Mouse (Mus musculus): ENCODE data around the gene Nacc1. TPM values are rescaled to one million over a fixed set of nuclear protein-coding genes. Genes with fewer than 3 reads are reported as not detected.

Nacc1 gene
- polyA plus RNA-seq, 1 experiment: 155 TPM

GRCm38 (mm10) chr8:84731371-84732177, 43.9 kb upstream of the Nacc1 start:
- Histone ChIP-seq H3K4me3 (ENCODE audit: control insufficient read depth, insufficient read depth, low read length) (no peak overlapping the region), H3K4me1 (replicated peaks; ENCODE audit: control insufficient read depth, insufficient read depth, low read length) (no peaks in the 10 kb centered on the region; the same call in 1 of the 2 replicates), H3K36me3 (ENCODE audit: control insufficient read depth, insufficient read depth, low read length) (no peaks in the 10 kb centered on the region), H3K27me3 (ENCODE audit: control insufficient read depth, insufficient read depth, low read length) (no peaks in the 10 kb centered on the region), H3K27ac (ENCODE audit: control insufficient read depth, insufficient read depth, low read length) (no peak overlapping the region)
- no peak for TF ChIP-seq POLR2A (IDR thresholded peaks at IDR 0.05; ENCODE audit: control insufficient read depth, extremely low read depth, insufficient read depth, low read length, poor library complexity)
- TF ChIP-seq CTCF (IDR thresholded peaks at IDR 0.05; ENCODE audit: borderline replicate concordance, control insufficient read depth, extremely low read depth, insufficient read depth, low read length, poor library complexity): no peak
- no peak for DNase-seq
- 79% methylated on average over 11 of the region's 11 CpGs for WGBS

DNA sequence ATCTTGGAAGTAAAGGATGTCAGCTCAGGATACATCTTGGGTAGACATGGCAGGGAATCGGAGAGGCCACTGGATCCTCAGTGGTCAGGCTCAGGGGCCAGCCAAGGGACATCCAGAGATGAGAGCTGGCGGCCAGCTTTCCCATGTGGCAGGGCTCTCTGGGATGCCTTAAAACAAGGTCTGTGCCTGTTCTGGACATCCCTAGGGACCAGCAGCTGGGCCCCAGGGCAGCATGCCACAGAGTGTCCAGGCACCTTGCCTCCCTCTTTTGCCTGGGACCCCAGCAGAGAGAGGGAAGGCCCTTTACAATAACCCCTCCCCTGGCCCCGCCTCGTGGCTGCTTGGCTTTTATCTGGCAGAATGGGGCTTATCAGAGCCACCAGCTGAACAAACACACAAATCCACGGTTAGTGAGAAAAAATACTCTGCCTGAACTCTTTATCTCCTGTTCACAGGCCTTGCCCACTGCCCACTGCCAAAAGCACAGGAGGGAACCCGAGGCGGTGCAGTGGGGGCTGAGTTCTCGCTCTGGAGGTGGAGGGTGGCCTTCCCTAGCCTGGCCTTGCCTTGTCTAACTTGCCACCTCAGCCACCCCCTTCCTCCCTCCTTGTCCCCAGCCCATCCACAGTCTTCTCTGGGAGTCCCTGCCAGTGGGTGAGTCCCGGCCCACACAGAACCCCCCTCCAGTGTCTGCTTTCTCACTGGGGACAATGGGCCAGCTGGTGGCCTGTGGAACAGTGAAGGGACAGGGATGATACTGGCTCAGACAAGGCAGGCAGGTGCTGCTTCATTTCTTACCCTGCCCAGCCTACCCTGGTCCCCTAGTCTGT, 43.1 kb upstream of the Nacc1 start:
- H3K27ac ChIP-seq (ENCODE audit: control insufficient read depth, insufficient read depth, low read length): no peak overlapping the region
- 49% methylated on average over 9 of the region's 9 CpGs for WGBS
- no peak for DNase-seq
- H3K27me3 ChIP-seq (ENCODE audit: control insufficient read depth, insufficient read depth, low read length): no peaks in the 10 kb centered on the region
- no peak for TF ChIP-seq CTCF (IDR thresholded peaks at IDR 0.05; ENCODE audit: borderline replicate concordance, control insufficient read depth, extremely low read depth, insufficient read depth, low read length, poor library complexity)
- TF ChIP-seq POLR2A (IDR thresholded peaks at IDR 0.05; ENCODE audit: control insufficient read depth, extremely low read depth, insufficient read depth, low read length, poor library complexity): no peak
- H3K4me3 ChIP-seq (ENCODE audit: control insufficient read depth, insufficient read depth, low read length): no peak overlapping the region
- no peaks in the 10 kb centered on the region for H3K36me3 ChIP-seq (ENCODE audit: control insufficient read depth, insufficient read depth, low read length)
- H3K4me1 ChIP-seq (replicated peaks; ENCODE audit: control insufficient read depth, insufficient read depth, low read length): no peaks in the 10 kb centered on the region; the same call in 1 of the 2 replicates

- Histone ChIP-seq H3K4me3 (ENCODE audit: control insufficient read depth, insufficient read depth, low read length) (no peak overlapping the region), H3K27me3 (ENCODE audit: control insufficient read depth, insufficient read depth, low read length) (no peaks in the 10 kb centered on the region), H3K36me3 (ENCODE audit: control insufficient read depth, insufficient read depth, low read length) (no peaks in the 10 kb centered on the region), H3K4me1 (replicated peaks; ENCODE audit: control insufficient read depth, insufficient read depth, low read length) (peaks cover 4% of the 10 kb centered on the region; the same call in 1 of the 2 replicates), H3K27ac (ENCODE audit: control insufficient read depth, insufficient read depth, low read length) (no peak overlapping the region)
- 95% methylated on average over 16 of the region's 16 CpGs for WGBS
- no peak for DNase-seq
- TF ChIP-seq POLR2A (IDR thresholded peaks at IDR 0.05; ENCODE audit: control insufficient read depth, extremely low read depth, insufficient read depth, low read length, poor library complexity): no peak
- no peak for TF ChIP-seq CTCF (IDR thresholded peaks at IDR 0.05; ENCODE audit: borderline replicate concordance, control insufficient read depth, extremely low read depth, insufficient read depth, low read length, poor library complexity)
Measured at GRCm38 (mm10) chr8:84729921-84730362, 42.3 kb upstream of the Nacc1 start.

DNA sequence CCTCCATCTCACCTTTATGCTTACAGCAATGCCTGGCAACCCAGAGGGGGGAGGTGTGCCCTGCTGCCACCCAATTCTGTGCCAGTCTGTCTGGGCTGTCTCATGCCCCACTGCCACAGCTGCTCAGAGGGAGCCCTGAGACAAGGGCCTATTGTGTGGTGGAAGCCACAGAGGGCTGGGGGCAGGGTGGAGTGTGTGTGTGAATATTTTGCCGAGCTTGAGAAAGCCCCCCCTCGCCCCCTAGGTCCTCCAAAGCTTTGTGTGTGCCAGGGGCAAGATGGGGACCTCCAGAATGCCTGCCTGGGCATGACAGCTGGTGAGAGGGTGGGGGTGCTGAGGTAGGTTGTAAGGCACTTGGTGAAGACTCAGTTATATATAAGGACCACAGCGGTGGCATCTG, 40.8 kb upstream of the Nacc1 start:
- Histone ChIP-seq H3K27me3 (ENCODE audit: control insufficient read depth, insufficient read depth, low read length) (no peaks in the 10 kb centered on the region), H3K27ac (ENCODE audit: control insufficient read depth, insufficient read depth, low read length) (no peak overlapping the region), H3K4me3 (ENCODE audit: control insufficient read depth, insufficient read depth, low read length) (no peak overlapping the region), H3K4me1 (replicated peaks; ENCODE audit: control insufficient read depth, insufficient read depth, low read length) (peaks cover 19% of the 10 kb centered on the region), H3K36me3 (ENCODE audit: control insufficient read depth, insufficient read depth, low read length) (no peaks in the 10 kb centered on the region)
- TF ChIP-seq CTCF (IDR thresholded peaks at IDR 0.05; ENCODE audit: borderline replicate concordance, control insufficient read depth, extremely low read depth, insufficient read depth, low read length, poor library complexity): no peak
- no peak for TF ChIP-seq POLR2A (IDR thresholded peaks at IDR 0.05; ENCODE audit: control insufficient read depth, extremely low read depth, insufficient read depth, low read length, poor library complexity)
- no peak for DNase-seq
- WGBS: 54% methylated on average over 3 of the region's 3 CpGs

GRCm38 (mm10) chr8:84725941-84726259, 38.2 kb upstream of the Nacc1 start:
- no peak for TF ChIP-seq CTCF (IDR thresholded peaks at IDR 0.05; ENCODE audit: borderline replicate concordance, control insufficient read depth, extremely low read depth, insufficient read depth, low read length, poor library complexity)
- TF ChIP-seq POLR2A (IDR thresholded peaks at IDR 0.05; ENCODE audit: control insufficient read depth, extremely low read depth, insufficient read depth, low read length, poor library complexity): no peak
- H3K4me3 ChIP-seq (ENCODE audit: control insufficient read depth, insufficient read depth, low read length): no peak overlapping the region
- WGBS: 50% methylated on average over 3 of the region's 3 CpGs
- no peaks in the 10 kb centered on the region for H3K36me3 ChIP-seq (ENCODE audit: control insufficient read depth, insufficient read depth, low read length)
- no peak overlapping the region for H3K27ac ChIP-seq (ENCODE audit: control insufficient read depth, insufficient read depth, low read length)
- peaks cover 30% of the 10 kb centered on the region for H3K4me1 ChIP-seq (replicated peaks; ENCODE audit: control insufficient read depth, insufficient read depth, low read length)
- H3K27me3 ChIP-seq (ENCODE audit: control insufficient read depth, insufficient read depth, low read length): no peaks in the 10 kb centered on the region
- DNase-seq: no peak

DNA sequence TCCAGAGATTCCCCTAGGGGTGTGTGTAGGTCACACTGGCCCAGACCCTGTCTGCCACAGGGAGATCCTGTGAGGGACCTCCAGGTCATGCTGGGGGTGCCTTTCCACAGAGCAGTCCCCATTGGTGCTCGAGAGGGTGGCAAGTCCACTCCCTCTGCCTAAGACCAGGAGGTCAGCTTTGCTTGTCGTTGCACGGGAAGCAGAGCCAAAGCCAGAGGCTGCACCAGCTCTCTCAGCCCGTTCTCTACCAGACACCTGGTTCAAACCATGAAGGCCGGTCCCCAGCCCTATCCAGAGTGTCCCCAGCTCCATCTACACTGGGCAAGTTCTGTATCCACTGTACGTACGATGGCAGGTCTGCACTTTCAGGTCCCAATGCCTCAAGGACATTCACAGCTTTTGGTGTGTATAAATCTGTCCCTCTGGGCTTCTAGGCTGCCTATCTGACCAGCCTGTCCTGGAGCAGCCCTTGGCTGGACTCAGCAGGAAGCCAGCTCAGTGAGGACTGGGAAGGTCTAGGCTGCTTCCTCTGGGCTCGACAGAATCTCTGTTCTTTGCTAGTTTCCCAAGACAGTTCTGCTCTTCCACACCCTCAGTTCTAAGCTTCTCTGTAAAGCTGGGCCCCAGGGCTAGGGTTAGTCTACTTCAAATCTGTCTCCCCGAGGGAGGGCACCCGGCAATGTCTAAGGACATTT, 37.7 kb upstream of the Nacc1 start:
- Histone ChIP-seq H3K27ac (ENCODE audit: control insufficient read depth, insufficient read depth, low read length) (no peak overlapping the region), H3K36me3 (ENCODE audit: control insufficient read depth, insufficient read depth, low read length) (no peaks in the 10 kb centered on the region), H3K4me1 (replicated peaks; ENCODE audit: control insufficient read depth, insufficient read depth, low read length) (peaks cover 30% of the 10 kb centered on the region), H3K27me3 (ENCODE audit: control insufficient read depth, insufficient read depth, low read length) (no peaks in the 10 kb centered on the region), H3K4me3 (ENCODE audit: control insufficient read depth, insufficient read depth, low read length) (no peak overlapping the region)
- 79% methylated on average over 10 of the region's 10 CpGs for WGBS
- TF ChIP-seq CTCF (IDR thresholded peaks at IDR 0.05; ENCODE audit: borderline replicate concordance, control insufficient read depth, extremely low read depth, insufficient read depth, low read length, poor library complexity): no peak
- no peak for TF ChIP-seq POLR2A (IDR thresholded peaks at IDR 0.05; ENCODE audit: control insufficient read depth, extremely low read depth, insufficient read depth, low read length, poor library complexity)
- no peak for DNase-seq

All from thymus, adult 2 months (tissue).